Mouse (Mus musculus) embryo, embryonic 10 days (tissue): ENCODE measurements at regions not wholly inside any gene's neighbourhood (a gene's known extent, or its start where the extent isn't known, plus 50 kb on each side); places are given as distances from the start of the nearest gene placed in this dataset.

ENCODE experiments used
- DNase-seq: peaks from one replicate; pipeline ENCODE4 v3.0.0-alpha.2; 2015; ENCODE audit warnings: low spot score

DNA sequence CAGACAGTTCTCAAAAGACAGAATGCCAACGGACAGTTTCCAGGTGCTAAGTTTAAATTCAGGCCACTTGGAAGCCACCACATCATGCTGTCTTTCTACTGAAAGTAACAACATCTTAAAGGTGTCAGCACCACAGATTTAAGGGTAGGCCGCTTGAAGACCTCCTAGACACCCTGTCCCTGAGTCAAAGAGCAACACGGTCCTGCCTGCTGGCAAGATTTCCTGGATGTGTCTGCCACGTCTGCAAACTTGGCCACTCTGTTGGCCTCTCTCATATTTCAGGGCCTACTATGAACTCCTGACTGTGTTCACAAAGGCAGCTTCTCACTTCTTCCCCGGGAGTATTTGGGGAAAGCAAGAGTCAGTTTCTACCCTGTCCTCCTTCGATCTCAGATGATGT is 194.7 kb upstream of the Esrrg start:
- DNase-seq = no peak

GRCm38 (mm10) chr1:187418186-187419140 is 190.1 kb upstream of the Esrrg start:
- DNase-seq = no peak

DNA sequence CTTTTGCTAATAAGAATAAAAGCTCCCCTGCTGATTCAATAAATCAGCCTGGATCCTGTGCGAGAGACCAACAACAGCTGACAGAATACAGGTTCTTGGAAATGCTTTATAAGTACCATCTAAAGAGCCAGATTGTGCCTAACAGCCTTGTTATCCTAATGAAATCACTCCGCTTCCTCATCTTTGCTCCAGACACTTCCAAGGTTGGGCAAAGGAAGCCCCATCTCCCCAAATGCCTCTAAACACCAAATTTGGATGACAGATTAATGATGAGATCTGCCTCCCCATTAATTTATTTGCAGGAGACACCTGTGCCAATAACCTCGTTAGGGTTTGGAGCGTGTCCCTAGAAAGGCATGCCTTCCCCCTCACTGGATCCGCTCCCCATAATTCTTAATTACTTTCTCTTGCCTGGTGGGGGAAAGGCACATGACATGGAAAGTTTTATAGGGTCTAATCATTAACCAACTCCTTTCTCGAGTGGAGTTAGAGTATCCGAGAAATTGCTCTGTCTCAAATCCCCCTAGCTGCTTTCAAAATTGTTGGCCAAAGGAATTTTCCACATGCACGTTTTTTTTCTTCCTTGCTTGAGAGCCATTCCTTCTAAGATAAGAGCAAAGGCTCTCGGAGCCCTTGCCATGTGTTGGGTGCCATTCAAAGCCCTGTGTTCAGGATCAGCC is 179.9 kb upstream of the Esrrg start:
- DNase-seq = no peak

- DNase-seq = no peak
Measured at GRCm38 (mm10) chr1:187433716-187434634, 174.6 kb upstream of the Esrrg start.

GRCm38 (mm10) chr1:187439170-187439914 is 169.2 kb upstream of the Esrrg start:
- peak; percentile 42 for DNase-seq

DNA sequence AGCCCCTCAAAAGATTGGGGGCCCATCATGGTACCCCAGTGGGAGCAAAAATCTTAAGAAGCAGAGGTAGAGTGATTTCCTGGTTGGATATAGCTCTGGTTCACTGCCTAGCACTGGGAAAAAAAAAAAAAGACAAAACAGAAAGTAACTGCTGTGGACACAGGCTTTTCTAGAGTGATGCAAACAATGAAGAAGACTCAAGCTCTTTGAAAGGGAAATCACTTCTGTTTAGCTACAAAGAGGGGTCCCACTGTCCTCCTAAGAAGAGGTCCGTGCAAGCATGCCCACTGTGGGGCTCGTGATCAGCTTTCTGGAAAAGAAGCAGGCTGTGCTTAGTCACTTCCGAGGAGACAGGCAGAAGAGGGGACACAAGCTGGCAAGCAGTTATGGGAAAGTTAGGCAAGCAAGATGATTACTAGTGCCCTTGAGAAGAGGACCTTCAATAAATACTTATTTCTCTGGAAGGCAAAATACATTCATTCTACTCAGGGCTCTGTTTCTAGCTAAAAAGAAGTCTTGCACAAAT is 166.9 kb upstream of the Esrrg start:
- no peak for DNase-seq

DNA sequence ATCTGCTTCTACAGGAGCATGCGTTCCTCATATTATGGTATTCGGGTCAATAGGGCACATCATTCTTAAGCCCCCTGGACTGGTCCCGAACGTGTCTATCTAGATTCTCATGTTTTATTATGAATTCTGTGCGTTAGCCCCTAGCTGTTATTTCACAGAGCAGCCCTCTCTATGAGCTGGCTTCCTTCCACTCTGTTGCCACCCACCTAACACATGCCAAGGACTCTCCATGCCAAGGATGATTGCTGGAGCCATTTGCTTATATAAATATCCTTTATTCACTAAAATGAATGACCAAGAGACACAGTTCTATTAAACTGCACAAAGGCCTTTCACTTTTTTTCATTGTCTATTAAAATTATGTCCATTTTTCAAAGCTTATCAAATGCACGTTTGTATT is 162.1 kb upstream of the Esrrg start:
- no peak for DNase-seq

GRCm38 (mm10) chr1:187448173-187448572 is 160.4 kb upstream of the Esrrg start:
- DNase-seq = peak; percentile 83

GRCm38 (mm10) chr1:187450106-187450505 is 158.5 kb upstream of the Esrrg start:
- DNase-seq = no peak

GRCm38 (mm10) chr1:187452189-187452588 is 156.4 kb upstream of the Esrrg start:
- peak; percentile 73 for DNase-seq

- peak; percentile 70 for DNase-seq
Measured at GRCm38 (mm10) chr1:187454431-187454830, 154.2 kb upstream of the Esrrg start.

GRCm38 (mm10) chr1:187484821-187485220 is 123.8 kb upstream of the Esrrg start:
- DNase-seq = no peak

DNA sequence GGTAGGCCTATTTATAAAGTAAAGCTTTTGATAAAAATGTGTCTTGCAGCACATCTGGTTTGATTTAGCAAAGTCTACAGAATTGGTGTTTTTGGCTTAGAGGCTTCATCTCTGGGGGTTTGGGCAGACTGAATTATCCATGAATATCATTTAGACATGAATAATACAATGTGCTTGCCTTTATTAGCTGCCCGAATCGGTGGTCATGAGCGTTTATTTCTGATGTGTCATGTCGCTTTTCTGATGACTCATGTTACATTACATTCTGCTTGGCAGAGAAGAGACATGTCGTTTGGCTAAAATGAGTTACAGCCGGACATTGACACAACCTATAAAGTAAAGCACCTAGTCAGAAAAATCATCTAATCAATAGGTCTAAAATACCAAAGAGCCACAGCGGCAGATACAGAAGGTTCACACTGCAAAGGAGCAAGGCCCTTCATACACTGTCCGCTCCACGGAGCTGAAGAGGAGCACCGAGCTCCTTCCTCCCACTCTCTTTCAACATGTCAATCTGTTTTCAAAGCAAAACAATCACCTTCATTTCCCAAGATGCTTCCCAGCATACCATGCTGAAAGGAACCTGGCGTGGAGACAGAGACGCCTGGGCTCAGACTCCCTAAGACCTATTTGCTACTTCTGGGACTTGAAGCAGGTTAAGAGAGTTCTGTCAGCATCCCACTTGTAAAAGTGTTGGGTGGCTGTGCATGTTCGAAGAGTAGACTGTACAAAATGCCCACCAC is 120.5 kb upstream of the Esrrg start:
- no peak for DNase-seq

GRCm38 (mm10) chr1:187489452-187489851 is 119.1 kb upstream of the Esrrg start:
- no peak for DNase-seq

GRCm38 (mm10) chr1:187505368-187505767 is 103.2 kb upstream of the Esrrg start:
- DNase-seq = peak; percentile 15

DNA sequence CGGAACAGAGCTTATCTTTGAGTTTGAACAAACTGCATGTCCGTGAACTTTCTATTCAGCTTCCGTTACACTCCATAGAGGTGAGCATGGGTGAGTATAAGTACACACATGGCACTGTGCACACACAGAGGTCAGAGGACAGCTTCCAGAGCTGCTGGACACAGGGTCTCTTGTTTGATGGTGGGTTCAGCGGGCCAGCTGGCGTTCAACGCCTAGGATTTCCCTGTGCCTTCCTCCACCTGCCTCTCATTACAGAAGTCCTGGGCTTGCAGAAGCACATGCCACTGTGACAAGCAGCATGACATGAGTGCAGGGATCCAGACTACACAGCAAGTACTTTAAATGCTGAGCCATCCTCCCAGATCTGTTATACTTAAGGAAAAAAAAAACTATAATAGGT is 101.4 kb upstream of the Esrrg start:
- peak; percentile 35 for DNase-seq

GRCm38 (mm10) chr1:187531349-187531922 is 77.2 kb upstream of the Esrrg start:
- DNase-seq = no peak

- no peak for DNase-seq
Measured at GRCm38 (mm10) chr1:187536263-187536662, 72.3 kb upstream of the Esrrg start.

- DNase-seq = no peak
Measured at GRCm38 (mm10) chr1:187556718-187557117, 51.9 kb upstream of the Esrrg start.
